Mouse (Mus musculus): ENCODE measurements at regions not wholly inside any gene's neighbourhood (a gene's known extent, or its start where the extent isn't known, plus 50 kb on each side); places are given as distances from the start of the nearest gene placed in this dataset.
"Not testable (repeated sequence)": the region's sequence is repeated elsewhere in the genome, so short reads cannot be mapped to it uniquely, and the experiment has no call there.

DNA sequence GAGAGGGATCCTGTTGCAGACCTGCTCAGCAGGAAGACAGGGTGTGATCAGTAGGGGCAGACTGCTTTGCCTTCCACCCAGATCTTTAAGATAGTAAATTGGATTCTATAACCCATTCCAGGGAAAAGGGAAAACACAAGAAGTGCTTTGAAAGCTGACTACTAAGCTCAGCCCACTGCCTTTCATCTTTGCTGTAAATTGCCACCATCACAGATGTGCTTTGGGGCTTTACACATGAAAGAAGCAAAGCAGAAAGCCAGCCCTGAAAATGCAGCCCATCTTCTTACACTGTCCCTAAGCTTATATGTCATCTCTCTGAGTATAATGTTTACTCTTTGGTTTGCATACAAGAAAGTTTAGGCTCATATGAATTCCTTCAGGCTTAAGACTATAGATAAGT is 283.6 kb downstream of the Tm4sf1 start:
- no peak for ATAC-seq (replicated peaks; ENCODE audit: poor library complexity)

DNA sequence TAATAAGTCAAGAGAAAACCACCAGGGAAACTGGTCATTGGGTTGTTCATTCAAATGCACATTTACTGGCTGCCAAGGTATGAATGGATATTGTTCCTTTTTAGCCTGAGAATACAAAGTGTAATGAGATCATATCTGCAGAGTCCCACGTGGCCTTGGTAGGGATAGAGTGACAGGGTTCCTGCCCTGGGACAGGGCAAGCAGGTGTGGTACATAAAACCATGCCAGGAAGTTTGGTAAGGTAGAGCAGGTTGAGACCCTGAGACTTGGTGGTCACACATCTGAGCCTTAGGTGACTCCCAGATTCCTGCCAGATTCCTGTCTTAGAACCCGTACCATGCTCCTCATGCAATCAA is 320.5 kb downstream of the Tm4sf1 start:
- ATAC-seq (replicated peaks; ENCODE audit: poor library complexity): no peak

DNA sequence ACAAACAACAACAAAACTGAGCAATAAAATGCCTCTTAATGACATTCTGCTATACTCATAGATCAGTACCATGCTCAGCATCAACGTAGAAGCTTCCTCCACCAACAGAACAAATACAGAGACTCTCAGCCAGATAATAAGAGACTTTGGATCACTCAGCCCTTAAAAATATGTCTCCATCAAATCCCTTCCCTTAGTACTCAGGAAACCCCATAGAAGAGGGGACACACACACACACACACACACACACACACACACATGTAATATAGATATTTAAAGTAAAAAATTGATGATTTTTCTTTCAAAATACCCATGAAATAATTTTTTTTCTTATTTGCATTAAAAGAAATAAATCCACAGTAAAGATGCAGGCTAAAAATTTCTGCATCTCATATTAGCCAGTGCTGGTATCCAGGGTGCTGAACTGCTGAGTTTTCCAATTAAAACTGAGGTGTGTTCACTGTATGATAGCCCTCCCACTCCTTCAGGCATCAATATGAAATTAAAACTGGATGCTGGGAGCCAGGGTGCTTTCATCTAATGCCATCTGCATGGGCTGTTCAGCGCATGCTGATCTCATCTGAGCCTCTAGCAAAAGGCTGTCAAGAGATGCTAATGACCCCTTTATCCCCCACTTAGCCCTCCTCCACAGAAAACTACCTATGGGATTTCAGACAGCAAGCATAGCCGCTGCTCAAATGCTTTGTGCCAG is 321.0 kb downstream of the Tm4sf1 start:
- no peak for ATAC-seq (replicated peaks; ENCODE audit: poor library complexity)

DNA sequence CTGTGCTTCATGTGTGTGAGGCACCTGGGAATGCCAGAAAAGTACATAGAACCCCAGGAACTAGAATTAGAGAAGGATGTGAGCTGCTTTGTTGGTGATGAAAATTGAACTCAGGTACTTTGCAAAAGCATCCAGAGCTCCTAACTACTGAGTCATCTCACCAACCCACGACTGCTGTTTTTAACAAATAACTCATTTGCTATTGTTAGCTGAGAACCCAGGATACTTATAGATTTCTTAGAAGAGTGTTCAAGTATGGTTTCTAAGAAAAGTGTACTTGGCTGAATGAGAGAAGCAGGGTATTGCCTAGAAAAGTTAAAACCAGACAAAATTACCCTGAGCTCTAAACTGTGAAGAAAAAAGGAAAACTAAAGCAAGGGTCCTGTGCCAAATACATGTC is 335.8 kb downstream of the Tm4sf1 start:
- no peak for ATAC-seq (replicated peaks; ENCODE audit: poor library complexity)

DNA sequence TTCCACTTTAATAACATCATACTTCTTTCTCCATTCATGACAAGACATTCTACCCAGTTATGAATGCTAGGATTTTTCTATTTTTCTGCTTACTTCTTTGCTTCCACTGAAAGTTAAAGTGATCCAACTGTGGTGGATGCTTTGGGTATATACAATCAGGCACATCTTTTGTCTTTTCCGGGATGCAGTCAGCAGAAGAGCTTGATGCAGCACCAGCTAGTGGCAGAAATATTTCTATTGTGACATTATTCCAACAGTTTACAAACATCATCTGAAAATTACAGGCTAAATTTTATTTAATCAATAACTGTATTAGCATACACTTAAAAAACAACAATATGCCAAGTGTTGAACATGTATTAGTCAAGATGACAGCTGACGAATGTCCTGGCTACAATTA is 336.3 kb downstream of the Tm4sf1 start:
- no peak for ATAC-seq (replicated peaks; ENCODE audit: poor library complexity)

DNA sequence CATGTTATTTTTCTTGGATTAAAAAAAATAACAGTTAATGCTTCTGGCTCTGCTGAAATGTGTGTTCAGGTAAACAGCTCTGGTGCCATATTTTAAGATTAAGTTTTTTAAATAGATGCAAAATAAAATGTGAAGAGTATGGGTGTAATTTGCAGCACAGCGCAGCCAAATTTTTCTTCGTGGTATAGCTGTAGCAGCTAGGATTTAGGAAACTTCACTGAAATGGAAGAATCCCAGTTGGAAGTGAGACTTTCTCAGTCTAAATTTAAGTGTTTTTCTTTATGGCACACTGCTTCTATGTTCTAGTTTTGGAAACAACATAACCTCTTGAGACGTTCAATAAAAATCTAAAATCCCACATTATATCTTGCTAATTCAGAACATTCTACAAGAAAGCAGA is 337.6 kb downstream of the Tm4sf1 start:
- no peak for ATAC-seq (replicated peaks; ENCODE audit: poor library complexity)

DNA sequence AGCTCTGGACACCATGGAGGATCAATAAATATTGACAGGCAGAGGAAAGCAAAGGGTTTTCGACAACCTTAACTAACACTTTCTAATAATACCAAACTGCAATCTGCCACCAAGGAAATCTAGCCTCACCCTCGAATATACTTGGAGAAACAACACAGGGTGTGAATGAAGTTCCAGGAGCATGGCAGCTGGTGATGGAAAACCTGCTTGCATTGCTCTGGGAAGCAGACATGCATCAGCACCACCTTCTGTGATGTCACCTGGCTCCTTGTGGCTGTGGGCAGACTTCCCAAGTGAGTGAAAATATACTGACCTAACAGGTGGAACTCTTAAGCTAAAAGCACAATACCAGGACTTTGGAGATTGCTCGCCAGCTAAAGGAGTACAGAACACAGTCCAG is 338.5 kb downstream of the Tm4sf1 start:
- ATAC-seq (replicated peaks; ENCODE audit: poor library complexity): no peak

DNA sequence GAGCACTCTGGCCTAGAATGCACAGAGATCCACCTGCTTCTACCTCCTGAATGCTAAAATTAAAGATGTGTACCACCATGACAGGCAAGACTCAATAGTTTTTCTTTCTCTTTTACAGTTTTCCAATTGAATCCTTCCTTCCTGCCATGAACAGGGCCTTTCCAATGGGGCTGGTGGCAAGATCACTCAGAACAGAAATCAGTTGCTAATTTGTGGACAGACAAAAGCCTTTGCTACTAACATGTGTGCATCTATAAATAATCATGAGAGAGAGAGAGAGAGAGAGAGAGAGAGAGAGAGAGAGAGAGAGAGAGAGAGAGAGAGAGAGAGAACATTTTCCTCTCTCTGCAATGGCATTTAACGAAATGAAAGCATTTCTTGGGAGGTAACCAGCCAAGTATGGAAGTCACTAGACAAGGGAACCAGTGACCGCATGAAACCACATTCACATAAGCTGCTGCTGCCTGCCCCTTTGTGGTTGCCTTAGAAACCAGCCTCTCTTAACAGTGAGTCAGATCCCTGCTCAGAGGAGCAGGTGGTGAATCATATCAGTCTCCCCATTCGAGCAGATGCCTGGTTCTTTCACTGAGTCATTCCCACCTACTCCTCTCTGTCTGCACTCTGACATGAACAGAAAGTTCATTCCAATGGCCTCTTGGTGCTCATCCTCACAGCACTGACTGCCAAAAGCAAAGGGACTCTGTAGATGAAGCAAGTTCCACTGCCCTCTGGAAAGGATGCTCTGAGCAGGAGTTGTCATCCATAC is 339.4 kb downstream of the Tm4sf1 start:
- no peak for ATAC-seq (replicated peaks; ENCODE audit: poor library complexity)

DNA sequence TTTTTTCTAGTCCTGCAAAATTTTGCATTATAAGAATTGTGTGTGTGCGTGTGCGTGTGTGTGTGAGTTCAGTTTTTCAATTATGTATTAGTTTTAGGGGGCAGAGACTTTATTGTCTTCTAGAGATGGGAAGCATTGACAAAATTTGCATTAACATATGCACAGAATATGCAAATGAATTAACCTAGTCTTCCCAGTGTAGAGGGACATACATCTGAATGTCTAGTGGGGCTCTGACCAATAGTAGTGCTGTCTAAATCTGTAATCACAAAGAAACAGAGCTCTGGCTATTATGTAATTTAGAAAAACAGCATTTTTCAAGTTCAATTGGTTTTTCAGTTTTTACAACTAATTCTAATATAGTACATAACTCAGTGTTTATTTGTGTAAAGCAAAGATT is 344.8 kb downstream of the Tm4sf1 start:
- no peak for ATAC-seq (replicated peaks; ENCODE audit: poor library complexity)

DNA sequence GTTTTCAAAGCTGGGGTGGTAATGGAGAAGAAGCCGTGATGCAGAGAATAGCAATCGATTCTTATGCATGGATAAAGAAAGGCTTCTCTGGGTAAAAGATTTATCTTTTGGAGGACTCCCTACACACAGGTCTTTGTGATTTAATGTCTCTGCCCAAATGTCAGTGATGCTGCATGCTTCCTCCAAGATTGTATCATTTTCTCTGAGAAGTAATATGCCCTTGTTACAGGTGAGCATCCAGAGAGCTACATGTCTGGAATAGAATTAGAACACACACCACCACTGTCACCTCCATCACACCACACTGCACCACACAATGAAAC is 346.0 kb downstream of the Tm4sf1 start:
- ATAC-seq (replicated peaks; ENCODE audit: poor library complexity): no peak

DNA sequence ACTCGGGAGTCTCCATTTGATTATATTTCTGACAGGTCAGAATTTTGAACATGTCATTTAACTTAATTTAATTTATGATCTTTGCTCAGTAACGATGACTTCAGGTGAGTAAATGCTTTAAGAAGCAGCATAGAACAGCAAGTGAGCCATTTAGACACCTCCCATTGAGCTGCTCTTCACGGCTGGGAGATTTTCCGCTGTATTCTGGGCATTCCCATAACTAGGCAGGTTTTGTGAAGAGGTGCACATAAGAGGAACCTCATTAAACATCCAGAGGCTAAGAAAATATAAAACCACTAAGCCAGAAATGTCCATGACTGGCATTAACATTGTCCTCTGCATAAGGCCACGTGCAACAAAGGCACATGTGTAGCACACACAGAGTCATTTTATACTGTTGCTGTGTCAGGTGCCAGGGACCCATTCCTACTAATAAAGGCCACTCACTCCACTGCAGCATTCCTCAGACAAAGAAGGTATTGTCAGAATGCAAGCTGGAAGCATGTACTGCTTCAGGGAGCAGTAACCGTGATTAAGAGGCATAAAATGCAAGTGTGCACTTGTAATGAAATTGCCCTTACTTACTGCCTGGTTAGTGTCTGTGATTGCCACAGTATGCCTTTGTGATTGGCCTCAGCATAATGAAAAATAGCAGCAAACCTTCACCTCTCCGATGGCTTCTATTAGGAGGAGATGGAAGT is 346.5 kb downstream of the Tm4sf1 start:
- no peak for ATAC-seq (replicated peaks; ENCODE audit: poor library complexity)

DNA sequence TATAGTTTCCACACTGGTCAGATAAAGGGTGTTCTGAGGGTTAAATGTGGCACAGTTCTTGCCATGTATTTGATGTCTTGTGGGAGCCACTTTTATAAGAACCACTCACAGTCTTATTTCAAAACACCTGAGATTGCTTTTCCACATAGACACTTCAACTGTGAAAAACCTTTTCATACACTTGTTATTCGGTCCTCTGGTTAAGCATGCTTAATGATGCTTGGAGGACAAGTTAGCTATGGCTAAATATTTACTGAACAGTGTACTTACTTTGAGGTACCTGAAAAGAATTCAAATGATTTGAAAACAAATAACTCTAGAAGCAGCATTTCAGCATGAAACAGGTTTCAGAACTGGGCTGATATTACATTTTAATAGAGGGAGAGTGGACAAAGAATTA is 359.2 kb downstream of the Tm4sf1 start:
- not testable (repeated sequence) for ATAC-seq (replicated peaks; ENCODE audit: poor library complexity)

DNA sequence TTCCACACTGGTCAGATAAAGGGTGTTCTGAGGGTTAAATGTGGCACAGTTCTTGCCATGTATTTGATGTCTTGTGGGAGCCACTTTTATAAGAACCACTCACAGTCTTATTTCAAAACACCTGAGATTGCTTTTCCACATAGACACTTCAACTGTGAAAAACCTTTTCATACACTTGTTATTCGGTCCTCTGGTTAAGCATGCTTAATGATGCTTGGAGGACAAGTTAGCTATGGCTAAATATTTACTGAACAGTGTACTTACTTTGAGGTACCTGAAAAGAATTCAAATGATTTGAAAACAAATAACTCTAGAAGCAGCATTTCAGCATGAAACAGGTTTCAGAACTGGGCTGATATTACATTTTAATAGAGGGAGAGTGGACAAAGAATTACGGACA is 372.8 kb downstream of the Tm4sf1 start:
- not testable (repeated sequence) for ATAC-seq (replicated peaks; ENCODE audit: poor library complexity)

DNA sequence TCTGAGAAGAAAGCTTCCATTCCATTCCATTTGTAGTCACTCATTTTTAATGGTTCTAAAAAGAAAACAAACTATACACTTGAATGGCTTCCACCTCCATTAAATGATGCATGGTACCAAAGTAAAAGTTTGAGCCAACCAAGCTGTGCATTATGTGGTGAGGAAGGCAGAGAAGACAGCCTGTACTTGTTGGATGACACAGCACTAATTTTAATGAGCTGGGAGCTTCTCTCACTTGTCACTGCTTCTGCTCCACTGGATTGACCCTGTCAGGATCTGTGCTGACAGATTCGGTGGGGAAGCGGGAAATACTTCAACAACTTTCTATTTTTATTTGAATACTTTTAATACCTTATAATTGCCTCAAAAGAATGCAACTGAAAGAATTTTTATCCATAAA is 403.3 kb downstream of the Tm4sf1 start:
- no peak for ATAC-seq (replicated peaks; ENCODE audit: poor library complexity)

DNA sequence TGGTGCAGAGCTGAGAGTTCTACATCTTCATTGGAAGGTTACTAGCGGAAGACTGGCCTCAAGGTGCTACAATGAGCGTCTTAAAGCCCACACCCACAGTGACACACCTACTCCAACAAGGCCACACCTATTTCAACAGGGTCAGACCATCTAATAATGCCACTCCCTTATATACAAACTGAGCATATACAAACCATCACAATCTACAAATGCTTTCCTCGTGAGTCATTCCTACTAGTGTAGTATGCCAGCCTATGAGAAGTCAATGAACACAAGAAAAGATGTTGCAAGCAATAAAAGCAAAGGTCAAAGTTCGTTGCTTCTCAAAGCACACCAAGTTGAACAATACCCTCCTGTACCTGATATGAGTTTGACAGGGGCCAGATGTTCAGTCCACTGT is 424.7 kb downstream of the Tm4sf1 start:
- ATAC-seq (replicated peaks; ENCODE audit: poor library complexity): no peak

DNA sequence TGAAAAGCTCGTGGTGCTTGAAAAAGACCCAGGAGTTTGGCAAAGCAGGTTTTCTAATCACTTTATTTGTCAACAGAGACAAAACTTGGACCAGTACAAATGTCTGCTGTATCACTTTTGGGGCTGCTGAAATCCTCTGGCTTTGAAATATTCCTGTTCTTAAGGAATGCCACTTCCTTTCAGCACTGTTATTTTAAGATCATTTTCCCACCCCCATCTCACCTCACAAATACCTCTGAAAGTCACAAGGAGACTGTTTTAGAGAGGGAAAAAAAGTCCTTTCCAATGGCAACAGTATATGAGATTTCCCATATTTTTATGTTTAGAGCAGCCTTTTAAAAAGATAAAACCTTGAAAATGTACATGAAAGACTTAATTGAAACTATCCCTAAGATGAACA is 438.2 kb downstream of the Tm4sf1 start:
- ATAC-seq (replicated peaks; ENCODE audit: poor library complexity): no peak

DNA sequence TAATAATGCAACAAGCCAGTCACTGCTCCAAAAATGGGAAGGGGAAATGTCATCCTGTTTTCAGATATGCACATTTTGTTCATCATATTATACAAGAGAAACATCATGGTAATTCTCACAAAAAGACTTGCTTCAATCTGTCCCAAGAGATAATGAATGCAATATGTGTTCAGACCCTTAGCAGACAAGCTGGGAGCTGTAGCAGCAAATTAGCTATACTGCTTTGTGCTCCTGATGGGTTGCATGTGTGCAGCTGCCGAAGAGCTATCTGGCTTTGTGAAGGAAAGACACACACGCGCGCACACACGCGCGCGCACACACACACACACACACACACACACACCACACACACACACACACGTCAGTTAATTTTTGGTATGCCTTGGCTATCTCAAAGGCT is 441.9 kb downstream of the Tm4sf1 start:
- ATAC-seq (replicated peaks; ENCODE audit: poor library complexity): no peak

DNA sequence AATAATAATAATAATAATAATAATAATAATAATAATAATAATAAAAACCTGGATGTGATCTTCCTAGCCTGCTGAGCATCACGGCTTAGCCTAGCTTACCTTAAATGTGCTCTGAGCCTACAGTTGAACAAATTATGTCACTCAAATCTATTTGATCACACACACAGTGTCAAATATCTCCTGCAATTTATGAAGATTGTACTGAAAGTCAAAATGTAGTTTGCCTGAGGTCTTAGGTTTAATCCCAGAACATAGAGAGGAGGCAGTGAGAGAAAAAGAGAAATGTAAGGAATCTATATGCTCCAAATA is 456.4 kb downstream of the Tm4sf1 start:
- no peak for ATAC-seq (replicated peaks; ENCODE audit: poor library complexity)

DNA sequence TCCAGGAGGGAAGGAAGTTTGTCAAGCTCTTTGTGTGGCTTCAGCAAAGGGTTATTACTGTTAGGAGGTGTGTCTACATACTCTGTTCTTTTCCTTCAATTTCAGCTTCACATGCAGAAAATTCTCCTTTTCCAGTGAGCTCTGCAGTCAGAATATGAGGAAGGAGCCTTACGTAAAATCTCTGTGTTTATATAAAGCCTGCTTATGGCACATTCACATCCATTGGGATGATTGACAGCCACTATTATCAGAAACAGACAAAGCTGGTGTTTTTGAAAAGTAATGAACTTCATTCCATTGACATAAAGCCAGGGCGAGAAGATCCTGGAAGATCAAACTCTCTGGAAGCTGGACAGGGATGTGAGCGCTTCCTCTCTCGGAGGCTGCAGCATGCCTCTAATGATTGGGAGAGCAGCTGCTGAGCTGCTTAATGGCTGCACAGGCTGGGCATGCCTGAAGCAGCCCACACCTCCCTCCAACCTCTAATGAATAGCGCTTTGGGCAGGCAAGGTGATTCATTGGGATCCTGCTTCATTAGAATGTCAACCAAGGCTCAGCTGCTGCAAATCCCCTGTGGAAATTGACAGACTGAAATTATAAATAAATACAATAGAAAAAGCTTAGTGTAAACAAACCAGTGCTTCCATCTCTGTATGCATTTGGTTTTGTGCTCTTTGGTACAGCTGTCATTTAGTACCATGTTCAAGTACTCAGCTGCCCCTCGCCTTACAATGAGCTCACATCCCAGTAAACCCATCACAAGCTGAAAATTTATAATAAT is 456.9 kb downstream of the Tm4sf1 start:
- ATAC-seq (replicated peaks; ENCODE audit: poor library complexity): no peak

DNA sequence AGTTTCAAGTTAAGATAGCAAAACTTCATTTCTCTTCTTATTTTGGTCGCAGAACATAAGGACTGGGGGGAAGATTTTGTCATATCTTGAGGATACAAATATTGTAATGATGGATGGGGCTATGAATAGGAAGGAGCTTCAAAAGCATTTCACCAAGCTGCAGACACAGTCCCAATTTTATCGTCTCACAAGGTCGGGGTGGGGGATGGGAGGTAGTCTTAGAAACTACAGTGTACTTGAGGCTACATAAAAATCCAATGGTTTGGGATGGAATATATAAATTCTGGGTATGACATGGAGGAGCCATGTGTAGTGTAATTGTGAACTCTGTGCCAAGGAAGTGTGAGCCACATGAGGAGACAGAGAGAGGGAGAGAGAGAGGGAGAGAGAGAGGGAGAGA is 464.6 kb downstream of the Tm4sf1 start:
- no peak for ATAC-seq (replicated peaks; ENCODE audit: poor library complexity)

DNA sequence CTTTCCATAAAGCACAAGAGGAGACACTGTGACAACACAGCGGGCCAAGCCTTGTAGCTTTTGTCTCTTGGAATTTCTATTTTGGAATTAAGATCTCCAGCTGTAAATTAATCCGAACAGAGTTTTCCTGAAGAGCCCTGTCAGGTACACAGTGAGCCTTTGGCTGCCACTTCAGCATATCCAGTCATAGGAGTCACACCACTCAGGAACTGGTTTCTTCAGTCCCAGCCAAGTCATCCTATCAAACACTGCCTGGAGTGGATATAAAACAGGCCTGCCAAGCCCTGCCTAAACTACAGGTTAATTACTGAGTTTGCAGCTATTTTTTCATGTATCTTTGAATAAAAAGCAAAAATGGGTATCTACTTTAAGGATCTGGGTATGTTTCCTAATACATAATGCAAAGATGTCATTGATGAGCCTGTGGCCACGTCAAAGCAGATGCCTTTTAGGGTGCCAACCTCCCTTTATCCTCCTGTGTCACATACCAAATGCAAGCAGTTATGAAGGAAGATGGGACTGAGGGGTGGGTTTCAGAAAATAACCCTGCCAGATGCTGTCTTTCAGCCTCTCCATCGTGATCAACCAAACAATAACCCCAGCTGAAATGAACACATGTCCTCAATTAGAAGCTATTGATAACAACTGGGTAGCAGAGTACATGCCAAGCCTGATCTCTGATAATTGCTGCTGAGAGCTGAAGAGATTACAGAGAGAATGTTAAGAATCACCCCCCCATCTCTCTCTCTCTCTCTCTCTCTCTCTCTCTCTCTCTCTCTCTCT is 471.3 kb downstream of the Tm4sf1 start:
- ATAC-seq (replicated peaks; ENCODE audit: poor library complexity): no peak
